Mouse (Mus musculus) frontal cortex, adult 2 months (tissue): ENCODE measurements around the gene Nxph1. TPM values are rescaled to one million over a fixed set of nuclear protein-coding genes. Genes with fewer than 3 reads are reported as not detected.
A peak's percentile ranks its signal among the peaks of the same experiment; 100 is the strongest.

Experiments used
- DNase-seq, 2 experiments: peaks; one replicate each; pipeline ENCODE4 v3.0.0; 2022; ENCODE audit warnings: low spot score in 1 of 2; ENCODE audit errors: extremely low spot score in 1 of 2
- polyA plus RNA-seq: library from polyadenylated mRNA; depleted of rRNA; stranded (reverse); fragments of >200 nt; gene quantifications from 2 replicates; pipeline ENCODE4 v1.2.3, GENCODE M21; 2012

The Nxph1 gene
- polyA plus RNA-seq, 1 experiment: 45.4 TPM

DNA sequence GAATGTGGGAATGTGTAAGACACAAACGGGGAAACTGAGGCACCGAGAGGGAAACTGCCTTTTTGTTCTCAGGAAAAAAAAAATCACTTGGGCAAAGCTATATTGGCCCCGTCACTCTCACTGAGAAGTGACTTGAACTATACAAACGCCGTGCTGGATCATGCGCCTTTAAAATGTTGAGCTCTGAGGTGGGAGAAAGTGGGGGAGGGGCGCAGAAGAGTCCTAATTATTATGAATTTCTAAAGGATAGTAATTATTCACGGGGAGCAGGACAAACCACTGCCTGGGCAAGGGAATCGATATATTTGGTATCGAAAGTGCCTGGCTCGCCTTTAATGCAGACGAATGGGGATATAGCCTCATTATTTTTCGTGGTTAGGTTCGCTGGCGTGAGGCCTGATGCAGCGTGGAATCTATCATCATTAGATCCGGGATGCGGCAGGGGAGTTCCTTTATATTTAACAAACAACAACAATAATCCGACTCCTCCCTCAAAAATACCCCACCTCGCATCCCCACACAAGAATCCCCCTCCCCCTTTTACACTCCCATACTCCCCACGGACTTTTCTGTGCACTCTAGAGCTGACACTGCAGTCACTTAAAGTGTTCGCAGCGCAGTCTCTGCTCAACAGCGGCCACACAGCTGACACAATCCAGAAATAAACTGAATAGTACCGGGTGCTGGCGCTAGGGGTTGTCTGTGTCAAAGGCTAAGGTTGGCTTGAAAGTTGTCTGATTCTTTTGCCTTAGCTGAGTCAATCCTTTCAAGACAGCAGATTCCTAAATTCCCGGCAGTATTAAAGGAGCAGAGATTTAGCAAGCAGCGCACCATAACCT is 10.1 kb downstream of the Nxph1 start:
- DNase-seq: peak in 1 of 2 experiments; percentile 57

DNA sequence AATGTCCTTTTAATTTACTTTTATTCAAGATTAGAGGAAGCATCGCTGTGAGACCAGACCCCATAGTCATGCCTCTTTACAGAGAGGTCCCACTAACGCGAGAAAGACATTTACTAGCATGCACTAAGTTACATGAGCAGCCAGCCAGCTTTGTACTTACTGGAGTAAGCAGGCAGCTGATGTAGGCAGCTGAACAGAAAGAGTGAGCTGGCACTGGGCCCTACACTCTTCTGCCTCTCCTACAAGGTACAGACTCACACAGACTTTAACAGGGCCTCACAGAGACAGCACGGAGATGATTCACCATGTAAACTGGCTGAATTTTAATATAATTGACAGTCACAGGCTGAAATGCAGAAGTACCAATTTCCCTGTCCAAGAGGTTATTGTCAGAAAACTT is 11.6 kb downstream of the Nxph1 start:
- no peak for DNase-seq

DNA sequence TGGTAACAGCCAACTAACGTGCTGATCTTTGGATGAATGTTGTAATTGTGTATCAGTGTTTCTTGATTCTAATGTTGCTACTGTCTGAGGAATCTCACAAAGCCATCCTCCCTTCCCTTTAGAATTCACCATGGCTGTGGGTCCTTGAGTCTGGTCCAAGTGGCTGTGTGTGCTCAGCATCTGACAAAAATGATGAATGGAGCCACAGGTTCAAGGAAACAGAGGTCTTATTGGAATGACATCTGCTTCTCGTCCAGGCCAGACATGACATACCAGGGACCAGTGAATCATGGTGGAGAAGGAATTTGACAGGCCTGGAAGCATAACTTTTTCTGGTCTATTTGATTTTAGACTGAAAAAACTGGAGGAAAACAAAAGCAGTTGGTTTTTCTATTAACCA is 22.3 kb downstream of the Nxph1 start:
- no peak for DNase-seq

DNA sequence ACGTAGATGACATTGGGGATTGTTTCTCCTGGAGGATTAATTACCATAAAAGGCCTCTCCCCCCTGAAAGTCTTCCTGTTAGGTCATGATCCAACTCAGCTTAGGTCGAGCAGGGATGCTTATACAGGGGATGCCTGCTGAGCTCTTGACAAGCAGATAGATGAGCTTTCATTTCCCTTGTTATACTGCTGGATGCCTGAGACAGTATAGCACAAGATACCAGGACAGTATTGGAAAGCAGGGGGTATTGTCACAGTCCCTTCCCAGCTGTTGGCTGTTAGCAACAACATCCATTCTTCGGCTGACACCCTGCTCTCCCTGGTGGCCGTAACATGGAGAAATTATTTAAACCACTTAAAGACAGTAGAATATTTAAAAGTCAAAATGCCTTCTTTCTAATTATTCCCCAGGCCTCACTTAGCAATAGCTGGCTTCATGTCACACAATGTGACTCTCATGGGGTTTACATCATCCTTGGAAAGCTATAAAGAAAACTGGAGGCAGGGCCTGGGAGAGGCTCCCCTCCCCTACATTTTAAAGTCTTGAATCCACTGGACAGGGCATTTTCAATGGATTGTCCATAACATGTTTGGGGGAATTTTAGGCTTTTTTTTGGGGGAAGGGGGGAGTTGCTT is 31.1 kb downstream of the Nxph1 start:
- no peak for DNase-seq

DNA sequence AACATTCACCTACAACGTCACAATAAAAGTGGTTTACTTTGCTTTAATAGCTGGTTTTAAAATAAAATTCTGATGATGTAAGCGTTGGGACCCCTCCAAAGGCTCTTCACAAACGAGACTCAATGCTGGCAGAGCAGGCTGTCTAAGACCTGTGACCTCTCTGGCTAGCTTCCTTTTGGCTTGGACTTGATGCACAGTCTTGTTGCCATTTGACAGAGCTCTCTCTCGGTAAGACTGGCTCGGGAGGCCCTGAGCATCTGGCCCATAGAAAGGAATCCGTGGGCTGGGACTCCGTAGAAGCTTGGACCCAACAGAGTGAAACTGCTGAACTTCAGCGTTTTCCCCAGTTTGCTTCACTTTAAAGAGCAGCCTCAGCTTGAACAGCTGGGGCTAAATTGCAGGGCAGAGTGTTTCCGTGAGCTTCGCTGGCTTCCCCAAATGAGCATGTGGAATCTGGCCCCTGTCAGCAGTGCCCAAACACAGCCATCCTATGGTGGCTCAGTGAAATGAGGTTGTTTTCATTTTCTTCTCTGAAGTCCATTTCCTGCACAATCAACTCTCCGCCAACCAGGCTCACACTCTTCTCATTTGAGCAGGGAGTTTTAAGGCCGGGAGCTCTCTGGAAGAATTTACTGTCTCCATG is 48.2 kb downstream of the Nxph1 start:
- DNase-seq: peak in 1 of 2 experiments; percentile 7

DNA sequence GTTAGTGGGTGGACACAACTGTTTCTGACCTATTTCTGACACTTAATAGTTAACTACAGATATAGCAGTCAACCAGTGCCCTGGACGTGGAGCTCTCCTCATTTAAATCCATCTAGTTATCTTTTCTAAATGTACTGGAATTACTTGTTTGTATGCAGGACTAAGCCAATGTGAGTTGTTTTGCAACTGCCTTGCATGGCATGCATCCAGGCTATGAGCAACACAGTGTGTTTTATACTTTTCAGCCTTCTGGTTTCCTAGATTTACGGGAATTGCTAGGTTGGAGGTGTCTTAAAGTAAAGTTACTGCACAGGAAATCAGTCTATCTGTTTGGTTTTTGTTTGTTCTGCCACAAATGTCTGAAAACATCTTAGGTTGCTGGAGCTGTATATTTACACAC is 49.1 kb downstream of the Nxph1 start:
- DNase-seq: peak in 1 of 2 experiments; percentile 8

DNA sequence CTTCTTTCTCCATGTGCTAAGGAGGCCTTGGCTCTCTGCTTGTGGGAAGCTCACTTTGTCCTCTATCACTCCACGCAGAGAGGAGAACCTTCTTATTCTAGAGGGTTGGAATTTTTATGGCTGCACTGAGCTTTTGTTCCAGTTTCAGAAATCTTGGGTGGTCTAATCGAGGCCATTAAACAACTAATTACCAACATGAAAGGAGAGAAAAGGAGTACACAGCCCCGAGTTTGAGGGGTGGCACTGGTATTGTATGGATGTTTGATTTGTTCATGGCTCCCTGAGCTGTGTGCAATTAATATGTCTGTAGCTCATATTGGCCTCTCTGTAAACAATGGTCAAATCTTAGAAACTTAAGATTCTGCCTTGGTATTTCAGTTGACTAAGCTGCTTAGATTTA is 54.5 kb downstream of the Nxph1 start:
- DNase-seq: no peak

DNA sequence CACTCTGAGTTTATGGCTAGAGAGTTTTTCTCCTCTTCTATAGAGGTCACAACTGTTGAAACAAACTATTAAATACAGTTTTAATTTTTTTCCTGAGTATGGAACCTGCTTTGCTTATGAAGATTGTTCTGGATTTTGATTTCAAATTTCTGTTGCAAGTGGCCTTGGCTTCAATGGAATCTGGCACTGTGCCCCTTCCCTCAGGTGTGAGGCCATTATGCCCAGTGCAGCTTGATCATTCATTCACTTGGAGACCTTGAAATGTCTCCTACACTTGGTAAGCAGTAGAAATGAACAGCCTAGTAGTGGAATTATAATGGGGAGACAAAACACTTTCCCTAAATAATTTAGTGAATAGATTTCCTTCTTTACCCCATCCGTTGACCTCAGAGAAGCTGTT is 78.4 kb downstream of the Nxph1 start:
- DNase-seq: no peak

DNA sequence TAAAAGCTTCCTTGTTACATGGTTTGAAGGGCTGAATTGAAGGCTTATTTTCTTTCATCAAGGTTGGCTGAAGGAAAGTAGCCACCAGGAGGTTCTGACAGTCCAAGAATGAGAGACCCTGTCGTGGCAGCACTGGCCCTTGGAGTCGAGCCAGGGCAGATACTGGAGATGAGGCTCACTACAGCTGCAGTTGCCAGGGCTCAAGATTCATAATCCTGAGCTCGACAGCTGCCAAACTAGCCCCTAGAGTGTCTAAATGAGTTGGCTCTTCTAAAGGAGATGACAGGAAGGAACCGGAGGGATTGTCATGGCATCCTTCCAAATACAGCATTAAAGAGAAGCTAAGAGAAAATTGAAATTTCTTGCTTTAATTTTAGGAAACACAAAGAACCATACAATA is 78.9 kb downstream of the Nxph1 start:
- no peak for DNase-seq

DNA sequence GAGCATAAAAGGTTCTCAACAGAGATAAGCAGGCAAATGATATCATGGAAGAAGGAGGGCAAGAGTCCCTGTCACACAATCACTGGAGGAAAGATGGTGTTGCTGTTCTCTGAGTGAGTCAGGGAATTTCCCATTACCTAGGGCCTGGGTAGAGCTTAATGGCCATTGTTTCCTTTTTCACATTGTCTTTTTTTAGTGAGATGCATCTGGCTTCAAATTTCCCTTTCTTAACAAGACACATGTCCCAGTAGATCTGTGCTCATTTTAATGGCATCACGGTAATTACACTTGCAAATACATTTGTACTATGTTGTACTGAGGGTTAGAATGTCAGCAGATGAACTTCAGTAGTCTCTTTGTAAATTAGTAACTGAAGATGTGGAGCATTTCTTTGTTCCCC is 80.3 kb downstream of the Nxph1 start:
- DNase-seq: no peak

DNA sequence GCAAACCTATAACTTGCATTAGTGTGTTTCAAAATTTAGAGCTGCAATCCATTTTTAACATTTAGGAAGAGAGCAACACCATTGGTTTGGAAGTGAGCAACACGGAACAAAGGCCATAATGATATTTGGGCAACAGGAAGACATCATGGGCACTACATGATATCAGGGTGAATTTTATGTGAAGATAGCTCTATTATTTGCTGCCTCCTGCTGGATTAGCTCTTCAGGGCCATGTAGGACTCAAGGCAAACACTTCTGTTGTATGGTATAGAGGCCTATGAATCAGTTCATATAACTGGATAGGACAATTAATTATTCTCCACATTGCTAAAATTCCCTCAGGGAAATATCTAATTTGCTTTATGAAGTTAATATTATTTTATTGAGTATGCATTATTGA is 91.1 kb downstream of the Nxph1 start:
- DNase-seq: no peak

DNA sequence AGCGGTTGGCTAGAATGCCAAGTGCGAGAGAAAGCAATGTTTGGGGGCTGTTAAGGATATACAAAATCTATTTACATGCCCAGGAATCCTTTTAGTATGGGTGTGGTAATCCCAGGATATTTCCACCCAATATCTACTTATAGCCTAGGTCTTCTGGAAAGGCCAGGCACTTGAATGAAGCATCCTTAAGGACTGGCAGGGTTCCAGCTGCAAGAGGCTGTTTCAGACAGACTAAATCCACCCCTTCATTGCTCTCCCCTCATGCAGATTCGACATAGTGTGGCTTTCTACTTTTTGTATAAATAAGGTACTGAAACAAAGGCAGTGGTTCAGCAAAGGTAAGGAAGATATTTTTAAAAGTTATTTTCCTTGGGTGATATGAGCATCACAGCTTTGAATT is 92.8 kb downstream of the Nxph1 start:
- DNase-seq: no peak

DNA sequence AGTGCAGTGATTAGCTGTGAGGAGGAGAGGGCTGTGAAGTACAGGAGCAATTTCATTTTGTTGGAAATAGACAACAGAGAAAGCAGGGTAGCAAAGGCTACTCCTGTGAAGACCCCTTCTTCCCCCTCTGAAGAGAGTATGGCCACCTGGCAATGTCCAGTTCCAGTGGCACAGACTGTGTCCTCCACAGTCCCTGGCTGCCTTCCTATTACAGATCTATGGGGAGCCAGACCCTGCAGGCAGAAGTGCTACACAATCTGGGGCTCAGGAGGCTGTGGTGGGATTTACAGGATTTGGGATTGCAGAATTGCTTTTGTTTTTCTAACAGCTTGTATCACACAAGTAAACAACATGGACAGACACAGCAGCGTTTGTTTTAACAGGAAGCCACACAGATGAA is 94.2 kb downstream of the Nxph1 start:
- DNase-seq: no peak

DNA sequence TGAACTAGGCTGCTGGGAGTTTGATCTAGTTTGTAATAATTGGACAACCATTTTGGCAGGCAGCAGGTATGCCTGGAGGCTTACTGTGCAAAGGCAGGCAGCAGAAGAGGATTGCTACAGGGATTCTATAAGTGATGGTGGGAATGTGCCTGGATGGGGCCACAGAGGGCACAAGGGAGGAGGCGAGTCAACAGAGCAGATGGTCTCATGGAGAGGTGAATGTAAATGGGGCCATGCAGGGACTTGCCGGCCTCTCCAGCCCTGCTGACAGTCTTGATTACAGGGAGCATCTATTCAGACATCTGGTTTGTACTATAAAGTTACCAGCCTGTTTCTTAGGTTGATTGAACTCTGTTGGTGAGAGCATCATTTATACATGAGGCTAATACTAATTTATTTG is 98.6 kb downstream of the Nxph1 start:
- no peak for DNase-seq

DNA sequence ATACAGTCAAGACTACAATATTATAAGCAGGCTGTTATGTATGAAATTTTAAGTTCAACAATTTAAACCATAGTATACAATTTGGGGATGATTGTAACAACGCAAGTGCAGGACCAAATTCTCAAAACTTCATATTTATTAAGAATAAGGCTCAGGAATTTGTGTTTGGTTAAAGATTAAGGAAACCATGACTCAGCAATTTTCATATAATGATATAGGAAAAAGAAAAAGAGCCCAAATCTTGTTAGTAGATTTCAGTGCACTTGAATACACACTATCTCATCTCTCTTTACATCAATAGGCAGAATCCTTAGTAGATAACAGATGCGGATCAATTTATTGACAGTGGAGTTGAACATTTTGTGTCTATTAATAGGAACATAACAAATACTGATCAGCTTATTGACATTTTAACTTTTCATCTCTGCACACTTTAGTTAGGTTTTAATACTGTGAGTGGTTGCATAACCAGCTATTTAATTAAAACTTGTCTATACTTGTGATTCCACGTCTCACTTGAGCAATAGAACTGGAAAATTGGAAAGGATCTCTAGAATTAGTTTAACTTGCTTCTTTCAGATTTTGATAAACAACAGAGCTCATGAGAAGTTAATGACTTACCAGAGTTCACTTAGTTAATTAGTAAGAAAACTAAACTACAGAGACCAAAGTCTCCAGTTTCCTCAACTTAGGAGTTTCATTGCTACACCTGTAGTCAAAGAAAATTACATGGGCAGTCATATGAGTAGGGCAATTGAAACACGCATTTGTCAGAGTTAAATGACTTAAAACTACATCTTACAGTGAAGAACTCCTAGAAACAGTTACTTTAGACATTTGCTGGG is 113.3 kb downstream of the Nxph1 start:
- DNase-seq: no peak

DNA sequence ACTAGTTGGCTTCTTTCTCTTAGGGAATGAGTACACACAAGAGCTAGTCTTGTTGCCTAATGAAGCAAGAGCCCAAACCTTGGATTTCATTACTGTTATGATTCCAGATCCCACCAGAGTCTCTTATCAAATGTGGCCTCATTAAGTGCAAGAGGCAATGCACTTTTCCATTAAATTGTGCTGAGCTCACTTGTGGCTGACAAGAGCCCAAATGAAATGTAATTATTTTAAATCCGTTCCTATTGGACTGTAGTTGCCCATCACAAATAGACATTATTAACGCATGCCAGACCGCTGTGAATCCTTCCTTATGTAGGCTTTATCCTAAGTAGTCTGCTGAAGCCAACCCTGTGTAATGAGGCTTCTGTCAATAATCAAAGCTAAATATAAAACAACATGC is 118.2 kb downstream of the Nxph1 start:
- DNase-seq: no peak

DNA sequence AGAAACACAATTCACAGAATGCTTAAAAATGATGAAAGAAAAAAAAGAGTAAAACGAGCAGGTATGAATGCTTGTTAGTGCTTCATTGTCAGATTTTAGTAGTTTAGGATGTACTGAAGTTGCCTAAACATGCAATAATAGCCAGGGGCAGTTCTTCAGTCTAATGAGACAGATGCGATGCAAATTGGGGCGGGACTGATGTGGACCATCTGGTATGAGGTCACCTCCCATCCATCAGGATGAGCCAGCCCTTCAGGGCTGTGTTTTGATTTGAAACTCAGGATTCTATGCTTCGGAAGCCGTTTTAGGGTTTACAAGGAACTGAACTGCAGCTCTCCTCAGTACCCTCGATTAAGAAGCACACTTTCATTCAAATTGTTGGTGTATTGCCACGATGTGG is 121.7 kb downstream of the Nxph1 start:
- no peak for DNase-seq

DNA sequence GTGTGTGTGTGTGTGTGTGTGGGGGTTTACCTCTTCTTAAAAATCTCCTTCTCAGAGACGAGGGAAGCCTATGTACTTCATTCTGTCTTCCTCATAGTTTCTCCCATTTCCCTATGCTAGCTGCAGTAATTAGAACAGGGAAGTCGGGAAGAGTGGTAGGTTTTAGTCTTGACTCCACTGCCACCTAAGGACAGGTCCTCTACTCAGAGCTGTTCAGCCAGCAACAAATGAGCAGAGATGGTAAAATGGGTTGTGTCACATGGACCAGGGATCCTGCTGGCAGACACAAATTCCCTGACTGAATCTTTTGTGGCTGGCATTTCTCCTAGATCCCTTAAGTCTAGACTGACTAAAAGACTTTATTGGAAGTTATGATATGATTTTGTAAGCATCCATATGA is 128.2 kb downstream of the Nxph1 start:
- no peak for DNase-seq

DNA sequence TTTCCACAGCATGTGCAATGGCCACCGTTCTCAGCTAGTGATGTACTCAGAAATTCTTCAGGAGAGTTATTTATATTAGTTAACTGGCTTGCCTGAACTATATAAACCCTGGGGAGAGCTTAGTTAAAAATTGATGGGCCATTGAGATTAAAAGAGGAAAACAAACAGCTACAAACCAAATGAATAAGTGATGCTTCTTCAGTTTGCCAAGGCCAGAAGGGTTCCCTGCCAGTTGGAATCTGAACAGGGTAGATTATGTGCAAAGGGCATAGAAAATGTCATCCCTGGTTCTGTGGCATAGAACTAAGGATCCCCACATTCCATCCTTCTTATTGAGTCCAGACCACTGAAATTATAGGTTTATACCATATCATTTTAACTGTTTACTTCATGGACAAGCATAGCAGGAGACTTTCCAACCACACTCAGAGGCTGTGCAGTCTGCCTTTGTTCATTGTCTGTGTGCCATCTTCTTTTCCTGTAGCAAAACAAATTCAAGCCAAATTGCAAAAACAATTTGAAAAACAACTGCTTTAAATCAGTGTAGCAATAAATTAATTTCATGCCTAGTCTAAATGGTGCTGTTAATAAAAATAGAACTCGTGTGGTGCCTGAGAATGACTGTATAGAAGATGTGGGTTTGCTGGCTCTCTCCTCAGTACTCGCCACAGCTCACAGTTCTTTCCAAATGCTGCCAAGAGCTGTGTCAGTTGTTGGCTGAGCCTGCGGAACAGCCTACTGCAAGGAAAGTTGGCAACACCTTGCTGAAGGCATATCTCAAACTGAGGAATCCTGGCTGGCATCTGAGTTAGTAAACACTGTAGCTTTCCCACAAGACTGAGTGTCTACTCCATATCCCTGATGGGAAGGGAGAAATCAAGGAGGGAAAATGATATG is 129.8 kb downstream of the Nxph1 start:
- peak; percentile 81 to 84 for DNase-seq

DNA sequence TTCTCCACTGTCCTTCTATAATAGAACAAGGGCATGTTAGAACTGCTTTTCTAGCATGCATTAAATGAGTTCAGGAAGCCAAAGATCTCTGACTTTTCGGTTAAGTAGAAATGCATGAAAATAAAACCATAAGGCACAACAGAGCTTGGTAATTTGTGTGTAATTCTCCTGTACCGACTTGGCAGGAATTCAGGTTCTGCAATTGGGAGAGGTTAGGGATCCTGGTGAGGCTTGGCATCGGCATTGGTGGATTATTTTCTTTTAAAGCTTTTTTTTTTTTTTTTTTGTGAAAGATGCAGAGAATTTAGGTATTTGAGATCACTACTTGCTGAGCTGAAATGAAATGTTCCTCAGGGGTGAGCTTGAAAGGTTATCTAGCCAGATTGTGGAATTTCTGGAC is 135.6 kb downstream of the Nxph1 start:
- no peak for DNase-seq
